ENCODE assay signal across 28 mouse cellular contexts in the genomic region with DNA sequence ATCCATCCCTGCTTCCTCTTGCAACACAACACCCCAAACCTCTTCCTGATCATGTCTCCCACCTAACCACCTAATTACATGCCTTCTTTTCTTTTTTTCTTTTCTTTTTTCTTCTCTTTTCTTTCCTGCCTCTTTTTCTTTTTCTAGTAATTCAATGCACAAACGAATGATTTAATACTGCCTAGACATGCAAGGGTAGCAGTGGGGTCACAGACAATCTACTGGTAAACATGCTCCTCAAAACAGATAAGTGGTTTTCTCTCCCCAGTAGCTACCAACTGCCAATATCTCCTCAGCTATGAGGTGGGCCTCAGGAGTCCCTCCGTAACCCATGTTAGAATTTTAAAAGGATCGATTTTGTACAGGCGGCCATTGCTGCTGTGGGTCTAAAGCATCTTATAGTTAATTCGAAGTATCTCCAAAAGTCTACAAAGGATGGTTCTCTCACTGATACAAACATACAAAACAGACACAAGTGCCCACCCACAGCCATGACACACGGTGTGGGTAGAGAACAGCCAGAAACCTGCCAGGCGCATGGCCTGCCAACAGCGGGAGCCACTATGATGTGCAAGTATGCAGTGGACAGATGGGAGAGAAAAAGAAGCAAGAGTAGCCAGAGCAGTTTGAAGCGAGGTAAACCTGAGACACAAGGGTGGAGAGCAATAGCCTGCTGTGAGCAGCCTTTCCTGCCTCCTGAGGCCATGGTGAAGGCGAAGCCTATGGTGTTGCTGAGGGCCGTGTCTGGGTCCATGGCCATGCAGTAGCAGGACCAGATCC.
DNase-seq lines count a peak whose midpoint lies in the region; ATAC-seq and TF ChIP-seq lines count a peak whose summit lies in the region.
"Had no signal": no experiment of that assay in that cellular context is flagged by ENCODE, and none has a peak within 500 bp of the region (broad histone marks: within the 10 kb centered on the region; RNA-seq: fewer than 3 reads in every experiment).

No protein-coding gene starts in this region.

- H3K79me2 ChIP-seq in MEL (ENCODE audit: control insufficient read depth, insufficient read depth, low read length, poor library complexity): no peaks in the 10 kb centered on the region

- 88% methylated on average over 11 of the region's 11 CpGs for WGBS in liver, embryonic 11.5 days
- 75% methylated on average over 11 of the region's 11 CpGs for WGBS in liver, postnatal 0 days (ENCODE audit: insufficient replicate concordance)
- 63% methylated on average over 11 of the region's 11 CpGs for WGBS in liver, embryonic 14.5 days (ENCODE audit: insufficient replicate concordance)

- TF ChIP-seq POLR2A in MEL (IDR thresholded peaks at IDR 0.05; ENCODE audit: control insufficient read depth in 1 of 2, insufficient read depth in 1 of 2, low read depth in 1 of 2, low read length in 2 of 2, poor library complexity in 1 of 2): no peak

- TF ChIP-seq EP300 in liver, postnatal 0 days (IDR thresholded peaks at IDR 0.05; ENCODE audit: low read depth): no peak
- TF ChIP-seq EP300 in MEL (IDR thresholded peaks at IDR 0.05; ENCODE audit: low read depth in 1 of 2, low read length in 2 of 2): peak; percentile 80 to 93
- TF ChIP-seq EP300 in liver, embryonic 14.5 days (IDR thresholded peaks at IDR 0.05; ENCODE audit: low read depth): no peak

- H3K4me1 ChIP-seq in liver, embryonic 11.5 days (replicated peaks; ENCODE audit: control insufficient read depth, insufficient read depth, low read length): peaks cover 8% of the 10 kb centered on the region; the same call in 1 of the 2 replicates
- H3K4me1 ChIP-seq in liver, postnatal 0 days (ENCODE audit: insufficient read depth): no peaks in the 10 kb centered on the region
- peaks cover 13 to 36% of the 10 kb centered on the region in 2 experiments for H3K4me1 ChIP-seq in MEL (ENCODE audit: control insufficient read depth in 1 of 2, insufficient read depth in 2 of 2, low read length in 2 of 2)
- peaks cover 0 to 5% of the 10 kb centered on the region in 2 experiments; a peak in 2 of 4 replicates for H3K4me1 ChIP-seq in liver, embryonic 14.5 days (replicated peaks; ENCODE audit: control insufficient read depth in 2 of 2, insufficient read depth in 2 of 2, low read length in 1 of 2)

- TF ChIP-seq CTCF in liver, postnatal 0 days (IDR thresholded peaks at IDR 0.05; ENCODE audit: low read depth): no peak
- no peak for TF ChIP-seq CTCF in MEL (IDR thresholded peaks at IDR 0.05 in 2 of 3, conservative IDR thresholded peaks at IDR 0.05 in 1 of 3; ENCODE audit: control insufficient read depth in 1 of 3, insufficient read depth in 1 of 3, low read depth in 2 of 3, low read length in 3 of 3, poor library complexity in 1 of 3, severe bottlenecking in 1 of 3)
- TF ChIP-seq CTCF in liver, embryonic 14.5 days (IDR thresholded peaks at IDR 0.05; ENCODE audit: low read depth): no peak

- TF ChIP-seq RAD21 in MEL (IDR thresholded peaks at IDR 0.05; ENCODE audit: low read depth, low read length): no peak

- H3K27ac ChIP-seq in liver, embryonic 11.5 days (ENCODE audit: low read depth, low read length): no peak overlapping the region; the same call in 1 of the 2 replicates
- no peak overlapping the region for H3K27ac ChIP-seq in liver, postnatal 0 days (ENCODE audit: low read depth)
- H3K27ac ChIP-seq in MEL (ENCODE audit: control insufficient read depth, low read depth, low read length): peak overlapping the region; percentile 87
- no peak overlapping the region for H3K27ac ChIP-seq in liver, embryonic 14.5 days
- H3K27ac ChIP-seq: embryonic facial prominence, embryonic 10.5 days; embryonic facial prominence, embryonic 15.5 days; forebrain, embryonic 13.5 days; heart, adult 2 months; hindbrain, embryonic 10.5 days; hindbrain, embryonic 15.5 days; left cerebral cortex, adult 2 months; macrophage; midbrain, embryonic 10.5 days; midbrain, embryonic 15.5 days; neural tube, embryonic 15.5 days had no signal

- no peak overlapping the region for H3K4me3 ChIP-seq in liver, embryonic 11.5 days (ENCODE audit: low read depth, low read length)
- no peak overlapping the region for H3K4me3 ChIP-seq in liver, postnatal 0 days (ENCODE audit: low read depth, low read length)
- H3K4me3 ChIP-seq in MEL (ENCODE audit: control insufficient read depth in 1 of 2, insufficient read depth in 1 of 2, low read depth in 2 of 2, low read length in 2 of 2): peak overlapping the region in 1 of 2 experiments; percentile 1; a peak in 1 of 4 replicates
- no peak overlapping the region for H3K4me3 ChIP-seq in liver, embryonic 14.5 days (ENCODE audit: insufficient read depth in 1 of 2, low read depth in 2 of 2, low read length in 2 of 2)
- H3K4me3 ChIP-seq: embryonic facial prominence, embryonic 10.5 days; embryonic facial prominence, embryonic 15.5 days; forebrain, embryonic 13.5 days; heart, adult 2 months; hindbrain, embryonic 10.5 days; hindbrain, embryonic 15.5 days; left cerebral cortex, adult 2 months; midbrain, embryonic 10.5 days; midbrain, embryonic 15.5 days; neural tube, embryonic 15.5 days had no signal

- H3K9ac ChIP-seq in liver, embryonic 11.5 days (ENCODE audit: low read depth, low read length): no peak overlapping the region
- no peak overlapping the region for H3K9ac ChIP-seq in liver, postnatal 0 days (replicated peaks)
- H3K9ac ChIP-seq in MEL (ENCODE audit: control insufficient read depth, low read depth, low read length, poor library complexity, severe bottlenecking): peak overlapping the region; percentile 39
- no peak overlapping the region for H3K9ac ChIP-seq in liver, embryonic 14.5 days (replicated peaks)
- H3K9ac ChIP-seq: embryonic facial prominence, embryonic 15.5 days; forebrain, embryonic 13.5 days; hindbrain, embryonic 15.5 days; midbrain, embryonic 15.5 days; neural tube, embryonic 15.5 days had no signal

- H3K9me3 ChIP-seq in liver, embryonic 11.5 days (ENCODE audit: control insufficient read depth, low read length): no peaks in the 10 kb centered on the region
- H3K9me3 ChIP-seq in liver, postnatal 0 days (ENCODE audit: low read length): no peaks in the 10 kb centered on the region
- H3K9me3 ChIP-seq in MEL (replicated peaks; ENCODE audit: insufficient read depth, low read length): no peaks in the 10 kb centered on the region
- H3K9me3 ChIP-seq in liver, embryonic 14.5 days (ENCODE audit: control insufficient read depth, low read length): no peaks in the 10 kb centered on the region
- H3K9me3 ChIP-seq: embryonic facial prominence, embryonic 10.5 days; embryonic facial prominence, embryonic 15.5 days; forebrain, embryonic 13.5 days; hindbrain, embryonic 10.5 days; hindbrain, embryonic 15.5 days; midbrain, embryonic 10.5 days; midbrain, embryonic 15.5 days; neural tube, embryonic 15.5 days had no signal

- no peak for ATAC-seq in cerebellum, adult (ENCODE audit: insufficient number of reproducible peaks, low FRiP score, low TSS enrichment)
- 0 out of 2 replicates have a peak, but pooled peaks have one; percentile 36 for ATAC-seq in liver, embryonic 11.5 days (replicated peaks; ENCODE audit: low FRiP score)
- no peak for ATAC-seq in liver, postnatal 0 days
- peak; percentile 60; the same call in 1 of the 2 replicates for ATAC-seq in liver, embryonic 14.5 days (ENCODE audit: insufficient read depth)
- ATAC-seq in granulocyte monocyte progenitor cell, adult 5-6 weeks (replicated peaks; ENCODE audit: poor library complexity, severe bottlenecking): no peak
- ATAC-seq: forebrain, embryonic 13.5 days; inflammation-experienced regulatory T-cells, adult 6 months; midbrain, embryonic 15.5 days had no signal

- H3K4me2 ChIP-seq in liver, embryonic 11.5 days: no peak overlapping the region
- no peak overlapping the region for H3K4me2 ChIP-seq in liver, postnatal 0 days (ENCODE audit: low read depth, low read length)
- no peak overlapping the region for H3K4me2 ChIP-seq in liver, embryonic 14.5 days (ENCODE audit: low read depth)
- H3K4me2 ChIP-seq: embryonic facial prominence, embryonic 15.5 days; forebrain, embryonic 13.5 days; hindbrain, embryonic 15.5 days; midbrain, embryonic 15.5 days; neural tube, embryonic 15.5 days had no signal

- H3K36me3 ChIP-seq in liver, embryonic 11.5 days (ENCODE audit: control insufficient read depth, insufficient read depth, low read length): no peaks in the 10 kb centered on the region
- H3K36me3 ChIP-seq in liver, postnatal 0 days (replicated peaks; ENCODE audit: insufficient read depth, low read length): no peaks in the 10 kb centered on the region
- peaks cover 0 to 35% of the 10 kb centered on the region in 2 experiments; a peak in 2 of 4 replicates for H3K36me3 ChIP-seq in MEL (ENCODE audit: control insufficient read depth in 1 of 2, insufficient read depth in 2 of 2, low read length in 2 of 2)
- H3K36me3 ChIP-seq in liver, embryonic 14.5 days (replicated peaks; ENCODE audit: control insufficient read depth, insufficient read depth, low read depth): no peaks in the 10 kb centered on the region
- H3K36me3 ChIP-seq: hindbrain, embryonic 15.5 days; midbrain, embryonic 10.5 days; midbrain, embryonic 15.5 days; neural tube, embryonic 15.5 days had no signal

- peak; percentile 22 to 54 for DNase-seq in cerebellum, postnatal 14 days
- DNase-seq in liver, embryonic 11.5 days (ENCODE audit: low spot score): no peak
- DNase-seq in liver, postnatal 0 days: no peak
- DNase-seq in MEL (ENCODE audit: low read depth, low spot score): peak; percentile 72
- no peak for DNase-seq in liver, embryonic 14.5 days (ENCODE audit: low read depth in 3 of 3, low spot score in 3 of 3)
- no peak for DNase-seq in heart, adult 9 months (ENCODE audit: low spot score in 2 of 2)
- DNase-seq: adrenal gland, postnatal 36 days; cerebellum, adult 8-10 months; gastrocnemius, postnatal 25 days; heart, adult 2 months; heart, postnatal 14 days; kidney, adult 11 months; kidney, postnatal 14 days; lung, adult 2 months; lung, postnatal 10 days had no signal

- H3K27me3 ChIP-seq in liver, embryonic 11.5 days (replicated peaks; ENCODE audit: control insufficient read depth, insufficient read depth, low read length): no peaks in the 10 kb centered on the region
- no peaks in the 10 kb centered on the region for H3K27me3 ChIP-seq in liver, postnatal 0 days (ENCODE audit: insufficient read depth, low read length)
- no peaks in the 10 kb centered on the region for H3K27me3 ChIP-seq in MEL (ENCODE audit: control insufficient read depth in 1 of 2, insufficient read depth in 2 of 2, low read length in 2 of 2)
- H3K27me3 ChIP-seq in liver, embryonic 14.5 days (ENCODE audit: control insufficient read depth, insufficient read depth, low read length): no peaks in the 10 kb centered on the region
- H3K27me3 ChIP-seq: embryonic facial prominence, embryonic 15.5 days; midbrain, embryonic 15.5 days; neural tube, embryonic 15.5 days had no signal

TF ChIP-seq in MEL, 35 proteins besides CTCF, POLR2A, EP300 and RAD21 (continues in another document):
- no peak for TF ChIP-seq TBP (IDR thresholded peaks at IDR 0.05; ENCODE audit: low read depth, low read length)
- TF ChIP-seq NRF1 (IDR thresholded peaks at IDR 0.05; ENCODE audit: insufficient read depth, low read depth, low read length, poor library complexity, severe bottlenecking): no peak
- no peak for TF ChIP-seq KAT2A (conservative IDR thresholded peaks at IDR 0.05; ENCODE audit: low read depth, low read length)
- no peak for TF ChIP-seq UBTF (IDR thresholded peaks at IDR 0.05; ENCODE audit: borderline replicate concordance, insufficient read depth, low read depth, low read length)
- TF ChIP-seq USF1 (IDR thresholded peaks at IDR 0.05; ENCODE audit: low read depth, low read length): no peak

Comparison
In these comparisons a context has a peak if more than half of its experiments do, and no peak if none do; other contexts are left out.
1. ATAC-seq: peak in liver, embryonic 11.5 days (single experiment) and liver, embryonic 14.5 days (single experiment); none in cerebellum, adult (single experiment), liver, postnatal 0 days (single experiment) and granulocyte monocyte progenitor cell, adult 5-6 weeks (single experiment).
2. DNase-seq: peak in cerebellum, postnatal 14 days (2 of 2) and MEL (single experiment); none in liver, embryonic 11.5 days (single experiment), liver, postnatal 0 days (single experiment), liver, embryonic 14.5 days (0 of 3) and heart, adult 9 months (0 of 2).